Mouse (Mus musculus) liver, embryonic 16.5 days (tissue): ENCODE measurements around the gene Mettl25. TPM values are rescaled to one million over a fixed set of nuclear protein-coding genes. Genes with fewer than 3 reads are reported as not detected.

ENCODE experiments used
- ATAC-seq: fragments of 200-750 bp; cut with Nextera tagmentation; 2 replicates; pipeline ENCODE4 v1.8.0; 2017; ENCODE audit warnings: low read depth, mild to moderate bottlenecking, moderate number of reproducible peaks, moderate library complexity
- H3K27ac ChIP-seq: fragments of 300-500 bp; sonication (generic); 2 replicates; pipeline ENCODE4 v1.5.1; 2014; ENCODE audit warnings: mild to moderate bottlenecking, low read length
- H3K27me3 ChIP-seq: fragments of 300-500 bp; sonication (generic); 2 replicates; pipeline ENCODE4 v1.6.1; 2014; ENCODE audit warnings: low read depth, low read length, mixed read lengths; ENCODE audit not compliant: control insufficient read depth, insufficient read depth
- H3K36me3 ChIP-seq: fragments of 300-500 bp; sonication (generic); 2 replicates; pipeline ENCODE4 v1.6.1; 2014; ENCODE audit warnings: mild to moderate bottlenecking; ENCODE audit not compliant: control insufficient read depth, insufficient read depth
- H3K4me1 ChIP-seq: fragments of 300-500 bp; sonication (generic); 2 replicates; pipeline ENCODE4 v1.6.1; 2014; ENCODE audit warnings: low read depth, low read length, mixed read lengths; ENCODE audit not compliant: control insufficient read depth
- H3K4me2 ChIP-seq: fragments of 300-500 bp; sonication (generic); 2 replicates; pipeline ENCODE4 v1.6.1; 2014; ENCODE audit warnings: low read depth, low read length, mixed read lengths
- H3K4me3 ChIP-seq: fragments of 300-500 bp; sonication (generic); 2 replicates; pipeline ENCODE4 v1.5.1; 2014; ENCODE audit warnings: low read depth, mild to moderate bottlenecking, low read length
- H3K9ac ChIP-seq: fragments of 300-500 bp; sonication (generic); 2 replicates; pipeline ENCODE4 v1.6.1; 2014; ENCODE audit warnings: low read depth, low read length
- H3K9me3 ChIP-seq: fragments of 300-500 bp; sonication (generic); replicated peaks from 2 replicates; pipeline ENCODE4 v1.6.1; 2016; ENCODE audit warnings: low read length; ENCODE audit not compliant: control insufficient read depth
- WGBS: fragments of 180-500 bp; shearing (Covaris S2); extraction: QIAGEN DNeasy Blood & Tissue Kit; methylation state at CpG from one replicate; pipeline ENCODE4 v1.1.7; 2014; ENCODE audit not compliant: insufficient replicate concordance; 5-methylcytosine and 5-hydroxymethylcytosine counted together
- polyA plus RNA-seq: library from polyadenylated mRNA; unstranded; fragments of >200 nt; fragmentation: Nextera tagmentation; extraction: Ambion mirVana; gene quantifications from 2 replicates; pipeline ENCODE4 v1.2.1, GENCODE M21; 2015

Mettl25 gene
- polyA plus RNA-seq, 1 experiment from 2014 or later = 3.5 TPM

DNA sequence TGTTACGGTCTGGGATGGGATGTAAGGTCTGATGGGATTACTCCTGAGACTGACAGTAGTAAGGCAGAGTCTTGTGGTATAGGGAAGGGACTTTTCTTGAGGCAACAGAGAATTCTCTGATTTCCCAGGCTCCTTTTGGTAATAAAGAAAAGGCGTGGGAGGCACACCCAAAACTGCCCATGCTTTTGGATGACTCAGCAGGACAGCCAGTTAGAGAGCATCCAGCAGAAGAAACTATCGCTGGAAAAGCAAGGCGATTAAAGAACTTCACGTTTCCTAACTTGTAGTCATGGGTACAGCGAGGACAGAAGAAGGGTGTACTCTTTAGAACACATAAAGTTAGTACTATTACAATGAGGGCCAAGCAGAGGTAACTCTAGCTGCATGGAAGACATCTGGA is 39.0 kb downstream of the Mettl25 start:
- Histone ChIP-seq H3K27ac (no peak overlapping the region), H3K9ac (no peak overlapping the region), H3K27me3 (no peaks in the 10 kb centered on the region), H3K36me3 (no peaks in the 10 kb centered on the region), H3K4me3 (no peak overlapping the region), H3K4me2 (no peak overlapping the region), H3K4me1 (no peaks in the 10 kb centered on the region), H3K9me3 (no peaks in the 10 kb centered on the region)
- ATAC-seq = no peak
- WGBS = 69% methylated on average over 6 of the region's 6 CpGs

DNA sequence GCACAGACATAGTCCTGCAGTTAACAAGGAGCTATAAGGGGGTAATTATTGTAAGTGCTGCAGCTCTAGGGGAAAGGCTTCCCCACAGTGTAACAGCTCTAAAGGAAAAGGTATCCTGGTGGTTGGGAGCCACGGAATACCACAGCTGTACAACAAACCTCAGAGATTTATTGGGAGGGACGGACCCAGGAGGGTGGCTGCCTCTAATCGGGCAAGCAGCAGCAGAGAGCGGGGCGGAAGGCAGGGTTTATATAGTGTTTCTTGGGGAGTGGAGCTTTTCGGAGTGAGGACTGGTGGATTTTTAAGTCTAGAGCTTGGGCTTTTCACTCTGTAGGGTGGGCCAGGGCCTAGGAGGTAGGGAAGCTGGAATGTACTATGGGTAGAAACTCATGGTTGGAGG is 40.0 kb downstream of the Mettl25 start:
- WGBS = 81% methylated on average over 6 of the region's 6 CpGs
- H3K9me3 ChIP-seq = no peaks in the 10 kb centered on the region
- H3K36me3 ChIP-seq = no peaks in the 10 kb centered on the region
- no peaks in the 10 kb centered on the region for H3K4me1 ChIP-seq
- H3K27me3 ChIP-seq = no peaks in the 10 kb centered on the region
- H3K27ac ChIP-seq = no peak overlapping the region
- H3K4me3 ChIP-seq = no peak overlapping the region
- H3K4me2 ChIP-seq = no peak overlapping the region
- no peak for ATAC-seq
- H3K9ac ChIP-seq = no peak overlapping the region

DNA sequence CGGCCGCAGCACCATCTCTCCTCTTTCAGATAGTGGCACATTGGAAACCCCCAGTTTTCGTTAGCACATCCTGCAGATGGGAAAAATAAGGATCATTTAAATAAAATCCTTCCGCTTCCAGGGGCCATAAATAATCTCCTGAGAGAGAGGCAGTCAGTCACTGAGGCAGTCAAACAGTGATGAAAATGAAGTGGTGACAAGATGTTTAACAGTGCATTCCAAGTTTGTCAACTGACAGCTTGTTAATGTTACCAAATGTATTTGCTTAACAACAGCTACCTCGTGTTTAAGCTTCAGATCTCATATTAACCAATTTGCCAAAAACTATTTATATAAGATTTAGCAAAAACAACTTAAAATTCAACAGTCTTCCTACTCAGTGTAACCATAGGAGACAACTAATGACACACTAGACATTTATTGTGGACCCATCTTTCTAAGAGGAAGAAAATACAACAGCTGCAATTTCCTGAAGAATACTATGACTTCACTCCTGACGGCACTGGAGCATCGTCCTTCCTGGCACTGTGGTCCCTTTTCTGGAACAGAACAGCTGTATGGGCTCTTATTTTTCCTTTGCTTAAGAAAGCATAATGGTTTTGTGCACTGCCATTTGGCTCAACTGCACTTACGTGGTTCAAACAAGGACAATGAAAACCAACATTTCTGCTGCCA is 43.8 kb downstream of the Mettl25 start:
- H3K9me3 ChIP-seq = no peaks in the 10 kb centered on the region
- no peak for ATAC-seq
- H3K27me3 ChIP-seq = no peaks in the 10 kb centered on the region
- H3K4me1 ChIP-seq = no peaks in the 10 kb centered on the region
- H3K9ac ChIP-seq = no peak overlapping the region
- H3K36me3 ChIP-seq = no peaks in the 10 kb centered on the region; the same call in 1 of the 2 replicates
- H3K27ac ChIP-seq = no peak overlapping the region
- H3K4me2 ChIP-seq = no peak overlapping the region
- H3K4me3 ChIP-seq = no peak overlapping the region
- 72% methylated on average over 8 of the region's 8 CpGs for WGBS

DNA sequence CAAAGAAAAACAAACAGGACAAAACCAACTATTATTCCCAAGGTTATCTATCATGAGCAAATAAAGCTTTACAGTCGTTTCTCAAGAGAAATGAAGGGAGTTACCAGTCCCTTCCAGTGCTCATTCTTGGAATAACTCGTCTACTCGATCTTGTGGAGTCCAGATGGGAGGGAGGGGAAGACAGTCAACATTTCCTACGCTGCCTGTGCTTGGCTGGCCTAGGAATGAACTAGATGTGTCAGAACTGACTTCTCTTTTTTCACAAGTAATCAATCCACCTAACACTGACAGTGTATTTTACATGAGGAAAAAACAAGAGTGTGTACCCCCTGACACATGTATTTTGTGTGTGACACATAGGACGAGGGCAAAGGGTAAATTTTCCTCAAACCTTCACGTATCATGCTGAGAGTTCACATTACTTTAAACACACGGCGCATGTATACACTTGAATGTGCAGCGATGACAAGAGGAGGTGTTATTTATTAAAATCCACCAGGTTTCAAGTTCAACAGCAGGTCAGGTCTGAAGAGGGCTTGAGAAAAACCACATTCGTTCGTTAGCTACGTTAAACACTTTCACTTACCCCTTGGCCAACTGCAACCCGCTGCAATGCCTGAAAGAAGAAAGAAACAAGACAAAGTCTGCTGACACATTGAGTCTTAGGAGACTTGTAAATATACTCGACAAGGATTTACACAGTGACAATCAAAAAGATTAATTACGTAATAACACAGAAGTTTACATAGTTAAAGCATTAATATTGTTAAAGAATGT is 47.2 kb downstream of the Mettl25 start:
- Histone ChIP-seq H3K4me3 (no peak overlapping the region), H3K9ac (no peak overlapping the region), H3K4me2 (no peak overlapping the region), H3K27me3 (no peaks in the 10 kb centered on the region), H3K9me3 (no peaks in the 10 kb centered on the region), H3K36me3 (no peaks in the 10 kb centered on the region; the same call in 1 of the 2 replicates), H3K27ac (no peak overlapping the region), H3K4me1 (no peaks in the 10 kb centered on the region)
- 71% methylated on average over 15 of the region's 15 CpGs for WGBS
- ATAC-seq = no peak

DNA sequence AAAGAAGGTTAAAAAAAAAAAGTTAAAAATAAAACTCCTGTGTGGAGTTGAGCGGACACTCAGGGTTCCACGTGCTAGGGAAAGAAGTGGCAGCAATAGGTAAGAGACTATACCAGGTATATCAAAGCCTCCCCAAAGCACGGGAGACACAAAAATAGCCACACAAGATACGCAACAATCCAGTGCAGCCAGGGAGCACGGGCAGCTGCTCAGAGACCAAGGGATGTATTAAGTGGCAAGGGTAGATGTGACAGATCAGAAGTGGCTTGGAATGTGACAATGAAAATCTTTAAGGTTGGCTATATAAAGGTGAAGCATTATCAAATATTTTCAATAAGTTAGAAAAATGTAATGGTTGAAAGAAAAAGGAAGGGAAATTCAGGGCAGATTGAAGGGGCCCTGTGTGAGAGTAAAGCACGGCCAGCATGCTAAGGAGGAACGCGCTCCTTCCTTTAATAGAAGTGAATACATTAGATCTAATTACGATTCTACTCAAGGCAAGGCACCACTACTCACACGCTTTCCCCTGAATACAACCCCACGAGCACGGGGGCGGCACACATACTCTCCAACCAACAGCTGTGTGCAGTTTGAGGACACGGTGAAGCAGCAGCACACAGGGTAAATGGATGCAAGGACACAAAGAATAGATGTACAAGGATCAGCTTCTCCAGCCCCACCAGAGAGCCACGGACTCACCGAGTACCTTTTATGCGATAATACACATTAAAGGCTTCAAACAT is 52.3 kb downstream of the Mettl25 start:
- Histone ChIP-seq H3K9ac (no peak overlapping the region), H3K4me1 (no peaks in the 10 kb centered on the region), H3K4me2 (no peak overlapping the region), H3K4me3 (no peak overlapping the region), H3K27ac (no peak overlapping the region), H3K9me3 (no peaks in the 10 kb centered on the region), H3K36me3 (no peaks in the 10 kb centered on the region), H3K27me3 (no peaks in the 10 kb centered on the region)
- no peak for ATAC-seq
- WGBS = 79% methylated on average over 17 of the region's 17 CpGs

DNA sequence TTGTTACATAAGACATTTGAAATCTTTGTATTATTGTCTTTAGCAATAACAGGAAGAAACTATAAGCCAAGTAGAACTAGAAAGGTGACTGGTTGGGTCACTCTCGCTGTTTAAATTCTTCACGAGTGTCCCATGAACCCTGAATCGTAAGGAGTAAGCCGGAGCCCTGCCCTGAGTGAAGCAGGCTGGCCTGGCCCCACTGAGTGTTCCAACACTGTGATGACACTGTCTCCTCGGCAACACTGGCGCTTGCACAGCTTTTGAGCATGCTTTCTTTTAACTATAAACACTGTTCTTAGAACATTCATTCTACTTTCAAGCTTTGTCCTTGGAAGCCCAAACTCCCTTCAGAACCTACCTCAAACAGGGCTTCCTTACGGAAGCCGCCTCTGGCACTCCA is 57.4 kb downstream of the Mettl25 start:
- Histone ChIP-seq H3K4me1 (no peaks in the 10 kb centered on the region), H3K27ac (no peak overlapping the region), H3K9me3 (no peaks in the 10 kb centered on the region), H3K27me3 (no peaks in the 10 kb centered on the region), H3K4me3 (no peak overlapping the region), H3K4me2 (no peak overlapping the region), H3K36me3 (no peaks in the 10 kb centered on the region), H3K9ac (no peak overlapping the region)
- WGBS = 90% methylated on average over 8 of the region's 8 CpGs
- ATAC-seq = no peak

DNA sequence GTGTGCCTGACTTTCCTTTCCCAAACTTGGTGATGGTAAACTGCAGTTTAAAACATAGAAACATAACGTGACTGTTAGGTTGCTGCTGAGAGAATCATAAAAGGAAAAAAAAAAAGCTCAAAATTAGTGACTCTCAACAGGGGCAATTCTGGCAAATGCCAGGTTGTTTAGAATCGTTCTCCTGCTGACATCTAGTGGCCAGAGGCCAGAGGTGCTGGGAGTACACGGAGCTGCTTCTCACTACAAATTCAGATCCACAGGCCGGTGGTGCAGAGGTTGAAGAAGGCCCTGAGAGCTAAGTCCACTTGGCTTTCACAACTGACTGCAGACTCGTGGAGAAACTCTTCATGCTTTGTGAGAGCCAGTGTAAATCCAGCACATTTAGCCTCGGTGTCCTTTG is 66.8 kb downstream of the Mettl25 start:
- no peak overlapping the region for H3K9ac ChIP-seq
- peak; percentile 64 for ATAC-seq
- 12% methylated on average over 6 of the region's 6 CpGs for WGBS
- H3K4me3 ChIP-seq = no peak overlapping the region
- no peaks in the 10 kb centered on the region for H3K27me3 ChIP-seq
- H3K4me2 ChIP-seq = no peak overlapping the region
- H3K9me3 ChIP-seq = no peaks in the 10 kb centered on the region
- H3K36me3 ChIP-seq = no peaks in the 10 kb centered on the region
- no peak overlapping the region for H3K27ac ChIP-seq
- no peaks in the 10 kb centered on the region for H3K4me1 ChIP-seq

DNA sequence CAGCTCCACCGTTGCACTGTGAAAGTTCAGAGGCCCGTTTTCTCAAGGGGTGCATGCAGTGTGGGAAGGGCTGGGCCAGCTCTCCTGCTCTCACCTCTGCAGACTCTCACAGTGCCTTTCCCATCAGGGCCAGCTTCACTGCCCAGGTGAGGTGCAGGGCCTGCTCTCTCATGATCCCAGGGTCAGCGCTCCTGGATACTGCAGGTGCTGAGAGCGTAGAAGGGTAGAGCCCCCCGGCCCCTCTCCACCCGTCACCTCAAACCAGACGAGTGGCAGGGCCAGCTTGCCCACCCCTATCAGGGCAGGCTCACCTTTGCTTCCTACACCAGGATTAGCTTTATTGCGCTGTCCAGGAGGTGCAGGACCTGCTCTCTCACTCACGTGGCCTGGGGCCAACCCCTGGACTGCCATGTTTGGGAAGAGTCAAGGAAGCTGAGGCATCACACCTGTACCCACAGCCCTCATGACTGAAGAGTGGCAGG is 68.3 kb downstream of the Mettl25 start:
- H3K27me3 ChIP-seq = no peaks in the 10 kb centered on the region
- no peak overlapping the region for H3K9ac ChIP-seq
- no peak overlapping the region for H3K4me3 ChIP-seq
- ATAC-seq = no peak
- H3K9me3 ChIP-seq = no peaks in the 10 kb centered on the region
- H3K27ac ChIP-seq = no peak overlapping the region
- WGBS = 75% methylated on average over 9 of the region's 9 CpGs
- no peaks in the 10 kb centered on the region for H3K36me3 ChIP-seq
- H3K4me1 ChIP-seq = no peaks in the 10 kb centered on the region
- no peak overlapping the region for H3K4me2 ChIP-seq

DNA sequence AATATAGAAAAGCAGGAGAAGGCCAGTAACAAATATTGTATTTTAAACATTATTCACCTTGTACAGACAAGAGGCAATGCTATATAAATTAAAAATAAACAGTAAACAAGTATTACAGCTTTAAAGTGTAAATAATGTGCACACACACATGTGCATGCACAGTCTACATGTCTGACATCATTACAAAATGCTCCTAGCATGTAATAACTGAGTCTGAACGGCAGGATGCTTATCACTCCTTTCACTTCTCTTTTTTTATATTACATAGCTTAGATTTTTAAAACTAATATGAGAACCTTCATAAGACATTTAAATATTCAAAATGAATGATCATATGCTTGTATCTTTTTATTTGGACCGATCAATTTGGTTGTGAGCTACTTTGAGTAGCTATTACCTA is 77.2 kb downstream of the Mettl25 start:
- Histone ChIP-seq H3K4me3 (no peak overlapping the region), H3K4me1 (no peaks in the 10 kb centered on the region), H3K27ac (no peak overlapping the region), H3K4me2 (no peak overlapping the region), H3K9me3 (no peaks in the 10 kb centered on the region), H3K27me3 (no peaks in the 10 kb centered on the region), H3K9ac (no peak overlapping the region), H3K36me3 (no peaks in the 10 kb centered on the region)
- no peak for ATAC-seq
- WGBS = 55% methylated on average over 2 of the region's 2 CpGs
